Mouse (Mus musculus): Measurements from ENCODE around the gene Sprr2d. TPM values are rescaled to one million over a fixed set of nuclear protein-coding genes. Genes with fewer than 3 reads are reported as not detected.

Gene Sprr2d
- polyA plus RNA-seq, 1 experiment from 2014 or later, result not detected

Other genes starting within 250 kb of the Sprr2d start
- not detected in 2 replicates for gene Prr9, start 215.2 kb upstream of the Sprr2d start, polyA plus RNA-seq (2014; fragmentation: Nextera tagmentation; extraction: Ambion mirVana)
- gene Lelp1, start 196.4 kb upstream of the Sprr2d start, polyA plus RNA-seq (2014; fragmentation: Nextera tagmentation; extraction: Ambion mirVana), result not detected in 2 replicates
- not detected in 2 replicates for gene Sprr2a1, start 123.3 kb upstream of the Sprr2d start, polyA plus RNA-seq (2014; fragmentation: Nextera tagmentation; extraction: Ambion mirVana)
- gene Sprr2a2, start 123.2 kb upstream of the Sprr2d start, polyA plus RNA-seq (2014; fragmentation: Nextera tagmentation; extraction: Ambion mirVana), result not detected in 2 replicates
- not detected in 2 replicates for gene Sprr2a3, start 53.7 kb upstream of the Sprr2d start, polyA plus RNA-seq (2014; fragmentation: Nextera tagmentation; extraction: Ambion mirVana)
- gene Sprr2b, start 22.5 kb upstream of the Sprr2d start, polyA plus RNA-seq (2014; fragmentation: Nextera tagmentation; extraction: Ambion mirVana), result 0.27 TPM in 1 of 2 replicates, not detected in the other
- not detected in 2 replicates for gene Sprr2e, start 13.0 kb downstream of the Sprr2d start, polyA plus RNA-seq (2014; fragmentation: Nextera tagmentation; extraction: Ambion mirVana)
- not detected in 2 replicates for gene Sprr2f, start 26.0 kb downstream of the Sprr2d start, polyA plus RNA-seq (2014; fragmentation: Nextera tagmentation; extraction: Ambion mirVana)
- gene Sprr2h, start 46.5 kb downstream of the Sprr2d start, polyA plus RNA-seq (2014; fragmentation: Nextera tagmentation; extraction: Ambion mirVana), result not detected in 2 replicates
- gene Sprr2i, start 68.9 kb downstream of the Sprr2d start, polyA plus RNA-seq (2014; fragmentation: Nextera tagmentation; extraction: Ambion mirVana), result not detected in 2 replicates
- not detected in 2 replicates for gene Sprr2j-ps, start 78.9 kb downstream of the Sprr2d start, polyA plus RNA-seq (2014; fragmentation: Nextera tagmentation; extraction: Ambion mirVana)
- 6.2 and 7.5 TPM in 2 replicates for gene Gm9774, start 90.3 kb downstream of the Sprr2d start, polyA plus RNA-seq (2014; fragmentation: Nextera tagmentation; extraction: Ambion mirVana)
- gene Sprr2k, start 93.4 kb downstream of the Sprr2d start, polyA plus RNA-seq (2014; fragmentation: Nextera tagmentation; extraction: Ambion mirVana), result not detected in 2 replicates
- gene Sprr1b, start 99.6 kb downstream of the Sprr2d start, polyA plus RNA-seq (2014; fragmentation: Nextera tagmentation; extraction: Ambion mirVana), result not detected in 2 replicates
- gene Sprr3, start 119.6 kb downstream of the Sprr2d start, polyA plus RNA-seq (2014; fragmentation: Nextera tagmentation; extraction: Ambion mirVana), result not detected in 2 replicates
- not detected in 2 replicates for gene Sprr1a, start 146.8 kb downstream of the Sprr2d start, polyA plus RNA-seq (2014; fragmentation: Nextera tagmentation; extraction: Ambion mirVana)
- not detected in 2 replicates for gene Sprr4, start 161.4 kb downstream of the Sprr2d start, polyA plus RNA-seq (2014; fragmentation: Nextera tagmentation; extraction: Ambion mirVana)
- gene 2310046K23Rik, start 195.4 kb downstream of the Sprr2d start, polyA plus RNA-seq (2014; fragmentation: Nextera tagmentation; extraction: Ambion mirVana), result not detected in 2 replicates
- not detected in 2 replicates for gene Ivl, start 234.6 kb downstream of the Sprr2d start, polyA plus RNA-seq (2014; fragmentation: Nextera tagmentation; extraction: Ambion mirVana)
- not detected in 2 replicates for gene Smcp, start 249.9 kb downstream of the Sprr2d start, polyA plus RNA-seq (2014; fragmentation: Nextera tagmentation; extraction: Ambion mirVana)